ENCODE assay signal across 12 mouse cellular contexts in genomic region chr3:95629755-95630154, GRCm38 (mm10). TPM values are rescaled to one million over a fixed set of nuclear protein-coding genes. Genes with fewer than 3 reads are reported as not detected.
A peak's percentile ranks its signal among the peaks of the same experiment; 100 is the strongest.
DNase-seq lines count a peak whose midpoint lies in the region; ATAC-seq and TF ChIP-seq lines count a peak whose summit lies in the region.
"Had no signal": no experiment of that assay in that cellular context is flagged by ENCODE, and none has a peak within 500 bp of the region (broad histone marks: within the 10 kb centered on the region; RNA-seq: fewer than 3 reads in every experiment).

No protein-coding gene starts in this region.

- H3K4me3 ChIP-seq in megakaryocyte, embryonic 14.5 days (replicated peaks): peak overlapping the region; percentile 70
- peak overlapping the region; percentile 4 for H3K4me3 ChIP-seq in cerebellum, adult 2 months (replicated peaks; ENCODE audit: insufficient read depth, low read depth, low read length)
- no peak overlapping the region for H3K4me3 ChIP-seq in stomach, postnatal 0 days (ENCODE audit: low read depth, low read length)
- H3K4me3 ChIP-seq: embryonic facial prominence, embryonic 10.5 days; heart, adult 2 months; kidney, embryonic 15.5 days had no signal

- DNase-seq in cerebellum, adult 2 months: peak; percentile 59 to 84
- DNase-seq in layer of hippocampus, postnatal 14 days (ENCODE audit: low spot score in 2 of 2): peak; percentile 55 to 74
- no peak for DNase-seq in stomach, postnatal 0 days (ENCODE audit: low spot score)
- no peak for DNase-seq in thymus, postnatal 10 days (ENCODE audit: low spot score in 2 of 2)
- DNase-seq in urinary bladder, postnatal 4 days (ENCODE audit: low spot score in 2 of 2): no peak
- DNase-seq: heart, adult 2 months; lung, embryonic 14.5 days had no signal

- H3K4me1 ChIP-seq in megakaryocyte, embryonic 14.5 days: peaks cover 60% of the 10 kb centered on the region
- H3K4me1 ChIP-seq in cerebellum, adult 2 months (ENCODE audit: control insufficient read depth, insufficient read depth, low read length): peaks cover 29% of the 10 kb centered on the region
- no peaks in the 10 kb centered on the region for H3K4me1 ChIP-seq in stomach, postnatal 0 days (replicated peaks; ENCODE audit: control insufficient read depth, insufficient read depth)

- H3K4me2 ChIP-seq in stomach, postnatal 0 days (replicated peaks; ENCODE audit: low read depth): no peak overlapping the region
- H3K4me2 ChIP-seq: kidney, embryonic 15.5 days; lung, embryonic 14.5 days had no signal

- TF ChIP-seq EP300 in stomach, postnatal 0 days (optimal IDR thresholded peaks at IDR 0.05): no peak

- 2% methylated on average over 4 of the region's 4 CpGs for WGBS in cerebellum, adult 2 months
- WGBS in stomach, postnatal 0 days: 69% methylated on average over 4 of the region's 4 CpGs

- H3K9me3 ChIP-seq in megakaryocyte, embryonic 14.5 days: no peaks in the 10 kb centered on the region
- H3K9me3 ChIP-seq in stomach, postnatal 0 days (ENCODE audit: control insufficient read depth, low read length): no peaks in the 10 kb centered on the region
- H3K9me3 ChIP-seq: embryonic facial prominence, embryonic 10.5 days; kidney, embryonic 15.5 days had no signal

- TF ChIP-seq POLR2A in cerebellum, adult 2 months (IDR thresholded peaks at IDR 0.05; ENCODE audit: borderline replicate concordance, insufficient read depth, low read length): no peak

- peak overlapping the region; percentile 19 for H3K27ac ChIP-seq in cerebellum, adult 2 months (ENCODE audit: insufficient read depth, low read length)
- no peak overlapping the region for H3K27ac ChIP-seq in stomach, postnatal 0 days (replicated peaks)
- H3K27ac ChIP-seq: embryonic facial prominence, embryonic 10.5 days; heart, adult 2 months; kidney, embryonic 15.5 days had no signal

- 0 out of 2 replicates have a peak overlapping the region, but pooled peaks have one; percentile 13 for H3K9ac ChIP-seq in stomach, postnatal 0 days (ENCODE audit: low read length)
- H3K9ac ChIP-seq: kidney, embryonic 15.5 days; lung, embryonic 14.5 days had no signal

- ATAC-seq in megakaryocyte, adult 5-6 weeks (ENCODE audit: poor library complexity, severe bottlenecking): no peak
- no peak for ATAC-seq in stomach, postnatal 0 days (ENCODE audit: low FRiP score, low TSS enrichment)
- ATAC-seq in erythroid progenitor cell, adult 5-6 weeks (replicated peaks; ENCODE audit: low FRiP score, poor library complexity, severe bottlenecking): no peak

- peaks cover 88% of the 10 kb centered on the region for H3K36me3 ChIP-seq in megakaryocyte, embryonic 14.5 days (replicated peaks; ENCODE audit: low read length)
- H3K36me3 ChIP-seq in stomach, postnatal 0 days (ENCODE audit: control insufficient read depth, insufficient read depth, low read length): peaks cover 32% of the 10 kb centered on the region

- H3K27me3 ChIP-seq in megakaryocyte, embryonic 14.5 days (replicated peaks): no peaks in the 10 kb centered on the region
- H3K27me3 ChIP-seq in cerebellum, adult 2 months (ENCODE audit: control insufficient read depth, insufficient read depth, low read length): no peaks in the 10 kb centered on the region
- H3K27me3 ChIP-seq in stomach, postnatal 0 days (ENCODE audit: control insufficient read depth, insufficient read depth, low read length): no peaks in the 10 kb centered on the region
- H3K27me3 ChIP-seq: kidney, embryonic 15.5 days had no signal

- no peak for TF ChIP-seq CTCF in cerebellum, adult 2 months (IDR thresholded peaks at IDR 0.05; ENCODE audit: borderline replicate concordance, insufficient read depth, low read depth, low read length)
- no peak for TF ChIP-seq CTCF in stomach, postnatal 0 days (IDR thresholded peaks at IDR 0.05; ENCODE audit: low read depth)

RNA-seq across cellular contexts. Expression of gene Ensa, which starts 5.0 kb away (rescaled TPM):
- 21.1 and 41.0 TPM in 2 replicates for polyA plus RNA-seq in megakaryocyte, embryonic 14.5 days (2012; ENCODE audit: insufficient read depth, low replicate concordance)
- total RNA-seq in megakaryocyte, adult 5-6 weeks (2015): 54.7 and 64.2 TPM in 2 replicates
- 94.3 and 94.8 TPM in 2 replicates for total RNA-seq in megakaryocyte, adult 5-6 weeks (2017)
- 84.5 and 88.8 TPM in 2 replicates for polyA plus RNA-seq in cerebellum, adult 2 months (2012; rRNA removed)
- 100 to 1,000 TPM; 288 to 297 TPM for total RNA-seq in layer of hippocampus, postnatal 14 days (2021)
- 42.3 and 44.2 TPM in 2 replicates for polyA plus RNA-seq in stomach, postnatal 0 days (2015; fragmentation: Nextera tagmentation; extraction: Ambion mirVana)
- total RNA-seq in erythroid progenitor cell, adult 5-6 weeks (2015; ENCODE audit: low replicate concordance): 65.4 and 75.3 TPM in 2 replicates
- 117 and 119 TPM in 2 replicates for total RNA-seq in erythroid progenitor cell, adult 5-6 weeks (2017; ENCODE audit: low replicate concordance)

RNA-seq across cellular contexts. Expression of gene Mcl1, which starts 28.8 kb away (rescaled TPM):
- polyA plus RNA-seq in megakaryocyte, embryonic 14.5 days (2012; ENCODE audit: insufficient read depth, low replicate concordance): 222 and 245 TPM in 2 replicates
- total RNA-seq in megakaryocyte, adult 5-6 weeks (2015): 440 and 463 TPM in 2 replicates
- 327 and 343 TPM in 2 replicates for total RNA-seq in megakaryocyte, adult 5-6 weeks (2017)
- 43.6 and 45.4 TPM in 2 replicates for polyA plus RNA-seq in cerebellum, adult 2 months (2012; rRNA removed)
- total RNA-seq in layer of hippocampus, postnatal 14 days (2021): 10 to 100 TPM; 64.6 to 65.1 TPM
- 57.9 and 59.2 TPM in 2 replicates for polyA plus RNA-seq in stomach, postnatal 0 days (2015; fragmentation: Nextera tagmentation; extraction: Ambion mirVana)
- total RNA-seq in erythroid progenitor cell, adult 5-6 weeks (2015; ENCODE audit: low replicate concordance): 161 and 212 TPM in 2 replicates
- 104 and 138 TPM in 2 replicates for total RNA-seq in erythroid progenitor cell, adult 5-6 weeks (2017; ENCODE audit: low replicate concordance)

RNA-seq across cellular contexts. Expression of gene Golph3l, which starts 41.0 kb away (rescaled TPM):
- 2.0 TPM in 1 of 2 replicates, not detected in the other for polyA plus RNA-seq in megakaryocyte, embryonic 14.5 days (2012; ENCODE audit: insufficient read depth, low replicate concordance)
- total RNA-seq in megakaryocyte, adult 5-6 weeks (2015): 53.2 and 56.8 TPM in 2 replicates
- 55.5 and 56.5 TPM in 2 replicates for total RNA-seq in megakaryocyte, adult 5-6 weeks (2017)
- 22.7 and 24.1 TPM in 2 replicates for polyA plus RNA-seq in cerebellum, adult 2 months (2012; rRNA removed)
- total RNA-seq in layer of hippocampus, postnatal 14 days (2021): 10 to 100 TPM; 20.6 to 22.2 TPM
- 24.1 and 25.6 TPM in 2 replicates for polyA plus RNA-seq in stomach, postnatal 0 days (2015; fragmentation: Nextera tagmentation; extraction: Ambion mirVana)
- 73.2 and 104 TPM in 2 replicates for total RNA-seq in erythroid progenitor cell, adult 5-6 weeks (2015; ENCODE audit: low replicate concordance)
- total RNA-seq in erythroid progenitor cell, adult 5-6 weeks (2017; ENCODE audit: low replicate concordance): 66.4 and 93.1 TPM in 2 replicates

RNA-seq across cellular contexts. Expression of gene Adamtsl4, which starts 58.0 kb away (rescaled TPM):
- 0.83 TPM in 1 of 2 replicates, not detected in the other for polyA plus RNA-seq in megakaryocyte, embryonic 14.5 days (2012; ENCODE audit: insufficient read depth, low replicate concordance)
- 0.85 and 1.3 TPM in 2 replicates for total RNA-seq in megakaryocyte, adult 5-6 weeks (2015)
- total RNA-seq in megakaryocyte, adult 5-6 weeks (2017): 0.59 and 0.77 TPM in 2 replicates
- 13.5 and 15.9 TPM in 2 replicates for polyA plus RNA-seq in cerebellum, adult 2 months (2012; rRNA removed)
- 1 to 10 TPM; 3.0 to 4.1 TPM for total RNA-seq in layer of hippocampus, postnatal 14 days (2021)
- polyA plus RNA-seq in stomach, postnatal 0 days (2015; fragmentation: Nextera tagmentation; extraction: Ambion mirVana): 9.4 and 10.4 TPM in 2 replicates
- total RNA-seq in erythroid progenitor cell, adult 5-6 weeks (2015; ENCODE audit: low replicate concordance): 0.84 TPM in 1 of 2 replicates, not detected in the other
- total RNA-seq in erythroid progenitor cell, adult 5-6 weeks (2017; ENCODE audit: low replicate concordance): 0.39 and 1.2 TPM in 2 replicates

Comparison
In these comparisons a context has a peak if more than half of its experiments do, and no peak if none do; other contexts are left out.
1. DNase-seq: peak in cerebellum, adult 2 months (2 of 2) and layer of hippocampus, postnatal 14 days (2 of 2); none in stomach, postnatal 0 days (single experiment), thymus, postnatal 10 days (0 of 2) and urinary bladder, postnatal 4 days (0 of 2).